Mouse (Mus musculus): ENCODE measurements around the gene Dock6. TPM values are rescaled to one million over a fixed set of nuclear protein-coding genes. Genes with fewer than 3 reads are reported as not detected.

Gene Dock6
- 3.1 TPM for polyA plus RNA-seq (2014; fragmentation: Illumina TruSeq; extraction: RNeasy Lipid Tissue Mini Kit (QIAGEN cat#74804); ENCODE audit: low read depth, low replicate concordance)

DNA sequence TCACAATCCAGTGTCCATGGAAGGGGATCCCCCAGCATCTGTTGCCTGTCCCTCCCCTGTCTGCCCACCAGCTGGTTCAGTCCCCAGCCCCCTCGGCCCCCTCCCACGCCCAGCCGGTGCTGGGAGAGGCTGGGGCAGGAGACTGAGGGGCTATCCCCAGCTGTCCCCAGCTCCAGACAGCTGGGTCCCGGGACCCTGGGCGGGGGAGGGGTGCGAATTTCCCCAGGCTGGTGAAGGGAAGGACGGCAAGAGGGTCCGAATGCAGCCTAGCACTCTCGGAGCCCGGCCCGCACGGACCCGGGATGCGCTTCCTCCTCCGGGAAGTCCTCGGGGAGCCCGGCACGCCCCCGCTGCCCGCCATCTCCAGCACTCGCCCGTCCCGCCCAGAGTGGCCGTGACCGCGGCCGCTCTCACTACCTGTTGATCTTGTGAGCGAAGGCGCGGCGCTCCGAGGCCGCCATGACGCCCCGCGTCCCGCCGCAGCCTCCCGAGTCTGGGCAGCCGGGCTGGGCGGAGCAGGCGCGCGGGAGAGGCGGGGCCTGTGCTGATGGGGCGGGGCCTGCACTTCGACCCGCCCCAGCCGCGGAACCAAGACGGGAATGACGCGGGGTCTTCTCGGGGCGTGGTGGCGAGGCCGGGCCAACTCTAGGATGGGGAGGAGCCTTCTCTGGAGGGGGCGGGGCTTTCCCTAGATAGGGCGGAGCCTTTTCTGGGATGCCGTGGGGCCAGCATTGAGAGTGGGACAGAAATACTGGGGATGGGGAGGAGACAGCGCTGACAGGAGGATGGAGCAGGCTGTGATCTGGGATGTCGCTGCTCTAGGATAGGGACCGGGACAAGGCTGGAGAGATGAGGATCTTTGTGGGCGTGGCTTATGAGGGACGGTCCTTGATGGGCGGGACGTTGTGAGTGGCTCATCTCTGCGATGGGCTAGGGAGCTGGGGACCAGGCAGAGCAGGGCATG lies at the start of gene Dock6:
Gene Dock6 (minus strand): TSS at position 508 of the 964 bp plus-strand sequence.

DNA sequence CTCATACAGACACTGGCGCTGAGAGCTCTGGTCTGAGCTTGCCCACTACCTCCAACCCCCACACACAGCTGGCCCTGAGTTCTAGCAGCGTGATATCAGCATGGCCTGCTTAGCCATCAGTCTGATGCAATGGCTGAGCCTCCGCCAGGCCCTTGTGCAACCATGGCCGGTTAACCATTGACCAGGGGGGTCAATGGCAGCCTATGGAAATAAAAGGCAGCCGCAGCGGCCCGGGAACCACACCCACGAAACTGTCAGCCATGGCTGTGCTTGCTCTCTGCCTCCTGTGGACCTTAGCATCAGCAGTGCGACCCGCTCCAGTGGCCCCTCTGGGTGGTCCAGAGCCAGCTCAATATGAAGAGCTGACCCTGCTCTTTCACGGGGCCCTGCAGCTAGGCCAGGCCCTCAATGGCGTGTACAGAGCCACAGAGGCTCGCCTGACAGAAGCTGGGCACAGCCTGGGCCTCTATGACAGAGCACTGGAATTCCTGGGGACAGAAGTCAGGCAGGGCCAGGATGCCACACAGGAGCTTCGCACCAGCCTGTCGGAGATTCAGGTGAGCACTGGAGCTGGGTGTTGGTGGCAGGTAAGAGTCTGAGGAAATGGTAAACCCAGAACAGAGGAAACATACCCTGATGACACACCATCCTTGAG lies 17.1 kb downstream of the Dock6 start, which contains the start of gene Angptl8:
Gene Angptl8 (plus strand): TSS at position 253 of the 655 bp plus-strand sequence.

GRCm38 (mm10) chr9:21798345-21799009 lies 54.0 kb downstream of the Dock6 start, which contains the start of gene Kank2:
TSS of gene Kank2 (minus strand) at chr9:21798744.

DNA sequence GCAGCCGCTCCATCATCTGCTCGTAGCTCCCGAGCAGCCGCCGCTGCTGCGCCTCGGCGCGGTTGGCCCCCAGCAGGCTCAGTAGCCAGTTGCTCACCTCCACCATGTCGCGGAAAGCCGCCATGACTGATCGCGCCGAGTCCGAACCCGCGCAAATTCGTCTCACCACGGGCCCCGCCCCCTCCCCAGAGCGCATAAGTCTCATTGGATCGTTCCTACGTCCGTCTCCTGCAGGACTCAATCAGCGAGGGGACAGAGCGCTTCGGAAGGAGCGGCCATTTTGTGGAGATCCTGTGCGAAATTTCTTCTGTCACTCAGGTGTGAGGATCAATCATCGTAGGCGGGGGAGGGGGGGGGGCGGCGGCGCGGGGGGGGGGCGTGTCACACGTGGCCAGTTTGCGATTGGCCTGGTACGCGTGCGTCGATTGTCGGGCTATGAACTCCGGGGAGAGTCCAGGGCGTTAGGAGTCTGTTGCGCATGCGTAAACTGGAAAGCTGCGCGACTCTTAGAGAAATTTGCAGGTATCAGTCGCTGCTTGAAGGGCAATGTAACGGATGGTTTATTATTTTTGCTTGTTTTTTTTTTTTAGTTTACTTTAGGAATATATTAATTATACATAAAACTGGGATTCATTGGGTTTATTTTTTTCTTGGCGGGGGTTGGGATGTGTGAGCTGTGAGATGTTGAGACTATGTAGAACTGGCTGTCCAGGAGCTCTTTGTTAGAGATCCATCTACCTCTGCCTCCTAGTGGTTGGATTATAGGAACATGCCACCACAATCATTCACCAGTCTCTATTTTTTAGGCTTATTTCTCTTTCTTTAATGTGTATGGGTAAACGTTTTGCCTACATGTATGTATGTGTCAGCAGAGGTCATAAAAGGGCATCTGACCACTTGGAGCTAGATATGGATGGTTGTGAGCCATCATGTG lies 92.0 kb downstream of the Dock6 start, which contains the start of gene Spc24:
Gene Spc24 (minus strand): TSS at position 149 of the 934 bp plus-strand sequence.

Other genes with a start within 250 kb of the Dock6 start
- gene Smarca4, start 236.5 kb downstream of the Dock6 start, polyA plus RNA-seq (2014; fragmentation: Illumina TruSeq; extraction: RNeasy Lipid Tissue Mini Kit (QIAGEN cat#74804); ENCODE audit: low read depth, low replicate concordance) = 8.3 TPM
- gene Ldlr, start 129.2 kb downstream of the Dock6 start, polyA plus RNA-seq (2014; fragmentation: Illumina TruSeq; extraction: RNeasy Lipid Tissue Mini Kit (QIAGEN cat#74804); ENCODE audit: low read depth, low replicate concordance) = 1.1 TPM
- 4.0 TPM for gene Spc24, start 92.3 kb downstream of the Dock6 start, polyA plus RNA-seq (2014; fragmentation: Illumina TruSeq; extraction: RNeasy Lipid Tissue Mini Kit (QIAGEN cat#74804); ENCODE audit: low read depth, low replicate concordance)
- 2.3 TPM for gene Kank2, start 53.9 kb downstream of the Dock6 start, polyA plus RNA-seq (2014; fragmentation: Illumina TruSeq; extraction: RNeasy Lipid Tissue Mini Kit (QIAGEN cat#74804); ENCODE audit: low read depth, low replicate concordance)
- not detected for gene Angptl8, start 17.1 kb downstream of the Dock6 start, polyA plus RNA-seq (2014; fragmentation: Illumina TruSeq; extraction: RNeasy Lipid Tissue Mini Kit (QIAGEN cat#74804); ENCODE audit: low read depth, low replicate concordance)
- gene Rab3d, start 65.6 kb upstream of the Dock6 start, polyA plus RNA-seq (2014; fragmentation: Illumina TruSeq; extraction: RNeasy Lipid Tissue Mini Kit (QIAGEN cat#74804); ENCODE audit: low read depth, low replicate concordance) = 1.1 TPM
- gene Ccdc159, start 74.8 kb upstream of the Dock6 start, polyA plus RNA-seq (2014; fragmentation: Illumina TruSeq; extraction: RNeasy Lipid Tissue Mini Kit (QIAGEN cat#74804); ENCODE audit: low read depth, low replicate concordance) = 12.3 TPM
- 4.8 TPM for gene Tmem205, start 74.9 kb upstream of the Dock6 start, polyA plus RNA-seq (2014; fragmentation: Illumina TruSeq; extraction: RNeasy Lipid Tissue Mini Kit (QIAGEN cat#74804); ENCODE audit: low read depth, low replicate concordance)
- 1.8 TPM for gene Plppr2, start 84.4 kb upstream of the Dock6 start, polyA plus RNA-seq (2014; fragmentation: Illumina TruSeq; extraction: RNeasy Lipid Tissue Mini Kit (QIAGEN cat#74804); ENCODE audit: low read depth, low replicate concordance)
- gene Swsap1, start 103.1 kb upstream of the Dock6 start, polyA plus RNA-seq (2014; fragmentation: Illumina TruSeq; extraction: RNeasy Lipid Tissue Mini Kit (QIAGEN cat#74804); ENCODE audit: low read depth, low replicate concordance) = 3.8 TPM
- not detected for gene Epor, start 110.9 kb upstream of the Dock6 start, polyA plus RNA-seq (2014; fragmentation: Illumina TruSeq; extraction: RNeasy Lipid Tissue Mini Kit (QIAGEN cat#74804); ENCODE audit: low read depth, low replicate concordance)
- 0.29 TPM for gene Rgl3, start 136.8 kb upstream of the Dock6 start, polyA plus RNA-seq (2014; fragmentation: Illumina TruSeq; extraction: RNeasy Lipid Tissue Mini Kit (QIAGEN cat#74804); ENCODE audit: low read depth, low replicate concordance)
- gene Ccdc151, start 150.0 kb upstream of the Dock6 start, polyA plus RNA-seq (2014; fragmentation: Illumina TruSeq; extraction: RNeasy Lipid Tissue Mini Kit (QIAGEN cat#74804); ENCODE audit: low read depth, low replicate concordance) = 10.7 TPM
- 4.6 TPM for gene Prkcsh, start 150.2 kb upstream of the Dock6 start, polyA plus RNA-seq (2014; fragmentation: Illumina TruSeq; extraction: RNeasy Lipid Tissue Mini Kit (QIAGEN cat#74804); ENCODE audit: low read depth, low replicate concordance)
- 1.4 TPM for gene Elavl3, start 199.4 kb upstream of the Dock6 start, polyA plus RNA-seq (2014; fragmentation: Illumina TruSeq; extraction: RNeasy Lipid Tissue Mini Kit (QIAGEN cat#74804); ENCODE audit: low read depth, low replicate concordance)
- not detected for gene Gm49318, start 218.6 kb upstream of the Dock6 start, polyA plus RNA-seq (2014; fragmentation: Illumina TruSeq; extraction: RNeasy Lipid Tissue Mini Kit (QIAGEN cat#74804); ENCODE audit: low read depth, low replicate concordance)
- 0.81 TPM for gene Zfp653, start 218.7 kb upstream of the Dock6 start, polyA plus RNA-seq (2014; fragmentation: Illumina TruSeq; extraction: RNeasy Lipid Tissue Mini Kit (QIAGEN cat#74804); ENCODE audit: low read depth, low replicate concordance)
- 19.2 TPM for gene Ecsit, start 232.8 kb upstream of the Dock6 start, polyA plus RNA-seq (2014; fragmentation: Illumina TruSeq; extraction: RNeasy Lipid Tissue Mini Kit (QIAGEN cat#74804); ENCODE audit: low read depth, low replicate concordance)
- gene Cnn1, start 246.6 kb upstream of the Dock6 start, polyA plus RNA-seq (2014; fragmentation: Illumina TruSeq; extraction: RNeasy Lipid Tissue Mini Kit (QIAGEN cat#74804); ENCODE audit: low read depth, low replicate concordance) = 5.8 TPM